Mouse (Mus musculus): ENCODE results near the gene Rbfox2.

DNA sequence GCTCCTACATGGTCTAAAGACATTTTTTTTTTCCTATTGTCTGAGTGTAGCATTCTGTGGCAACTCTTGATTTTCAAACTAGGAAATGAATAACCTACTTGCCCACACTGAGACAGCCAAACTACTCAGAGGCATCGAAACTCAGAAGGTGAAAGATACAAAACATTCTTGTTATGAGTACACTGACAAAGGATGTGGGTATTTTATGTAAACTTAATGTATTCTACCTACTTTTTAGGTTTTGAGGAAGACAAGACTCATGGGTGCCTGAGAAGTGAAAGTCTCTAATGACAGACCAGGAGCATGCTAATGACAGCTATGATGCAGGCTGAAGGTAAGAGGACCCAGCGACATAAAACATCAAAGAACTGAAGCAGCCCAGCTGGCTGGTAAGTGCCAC, 184.0 kb downstream of the Rbfox2 start:
- TF ChIP-seq POLR2A (IDR thresholded peaks at IDR 0.05; ENCODE audit: extremely low read depth, insufficient read depth, low read length) (no peak), CTCF (IDR thresholded peaks at IDR 0.05; ENCODE audit: extremely low read depth, insufficient read depth, low read length) (no peak)

All from cortical plate, adult 2 months (tissue).